Mouse (Mus musculus) ES-E14 (cell line): Measurements from ENCODE around the gene Stk11ip. TPM values are rescaled to one million over a fixed set of nuclear protein-coding genes. Genes with fewer than 3 reads are reported as not detected.

Source experiments
- DNase-seq: peaks from one replicate; pipeline ENCODE4 v3.0.0-alpha.2; 2013; ENCODE audit warnings: low read depth, low spot score
- H3K27ac ChIP-seq: 2 replicates; pipeline ENCODE4 v1.5.1; 2012; ENCODE audit warnings: low read depth, mild to moderate bottlenecking, low read length, moderate library complexity, mixed read lengths; ENCODE audit not compliant: poor library complexity, insufficient read depth, severe bottlenecking
- H3K36me3 ChIP-seq: 2 replicates; pipeline ENCODE4 v1.6.1; 2012; ENCODE audit warnings: mild to moderate bottlenecking, low read length, moderate library complexity, mixed read lengths; ENCODE audit not compliant: control insufficient read depth, poor library complexity, insufficient read depth, severe bottlenecking
- H3K4me1 ChIP-seq, 2 experiments: fragments of 150-350 bp in 1 of 2; sonication (generic) in 1 of 2; 2 replicates each; pipeline ENCODE4 v1.6.1; 2012; ENCODE audit warnings: low read length in 2 of 2, mild to moderate bottlenecking in 1 of 2, mixed read lengths in 1 of 2; ENCODE audit not compliant: control insufficient read depth in 2 of 2, insufficient read depth in 2 of 2, poor library complexity in 1 of 2
- H3K4me3 ChIP-seq, 2 experiments: fragments of 150-350 bp in 1 of 2; sonication (generic) in 1 of 2; 2 replicates each; pipeline ENCODE4 v1.5.1; 2012; ENCODE audit warnings: low read length in 2 of 2, low read depth in 1 of 2, mild to moderate bottlenecking in 1 of 2, mixed read lengths in 1 of 2; ENCODE audit not compliant: insufficient read depth in 1 of 2, poor library complexity in 1 of 2, severe bottlenecking in 1 of 2
- H3K9ac ChIP-seq: 2 replicates; pipeline ENCODE4 v1.6.1; 2012; ENCODE audit warnings: low read depth, mild to moderate bottlenecking, low read length, mixed read lengths; ENCODE audit not compliant: poor library complexity, insufficient read depth, severe bottlenecking
- H3K9me3 ChIP-seq: fragments of 150-350 bp; sonication (generic); 2 replicates; pipeline ENCODE4 v1.6.1; 2012; ENCODE audit warnings: low read depth, mild to moderate bottlenecking, low read length; ENCODE audit not compliant: control insufficient read depth, insufficient read depth
- CHD2 ChIP-seq: IDR thresholded peaks from 2 replicates; pipeline ENCODE4 v1.6.1; 2014; ENCODE audit warnings: mild to moderate bottlenecking, low read depth, low read length, inconsistent platforms
- HCFC1 ChIP-seq: IDR thresholded peaks from 2 replicates; pipeline ENCODE4 v1.6.1; 2012; ENCODE audit warnings: low read length, inconsistent platforms, borderline replicate concordance; ENCODE audit not compliant: insufficient read depth
- MAFK ChIP-seq: IDR thresholded peaks from 2 replicates; pipeline ENCODE4 v1.6.1; 2014; ENCODE audit warnings: mild to moderate bottlenecking, low read depth, low read length, inconsistent platforms; ENCODE audit not compliant: insufficient read depth
- ZC3H11A ChIP-seq: IDR thresholded peaks from 2 replicates; pipeline ENCODE4 v1.6.1; 2012; ENCODE audit warnings: low read depth, mild to moderate bottlenecking, inconsistent platforms, low read length, borderline replicate concordance
- ZNF384 ChIP-seq: IDR thresholded peaks from 2 replicates; pipeline ENCODE4 v1.6.1; 2012; ENCODE audit warnings: low read depth, low read length, inconsistent platforms
- in situ Hi-C, 2 experiments: fragments of 600-800 bp; cut with MboI; formaldehyde crosslinking; loops; one replicate each; pipeline ENCODE4 v1.15.1; 2025; ENCODE audit warnings: low sequenced_read_pairs in 2 of 2, inconsistent platforms in 1 of 2; ENCODE audit not compliant: unreplicated experiment in 2 of 2
- total RNA-seq: library from RNA; depleted of rRNA; stranded (reverse); fragments of 300-350 nt; gene quantifications from 2 replicates; pipeline ENCODE4 v1.2.3, GENCODE M21; 2012

Gene Stk11ip
- total RNA-seq, 1 experiment = 26.8 TPM

DNA sequence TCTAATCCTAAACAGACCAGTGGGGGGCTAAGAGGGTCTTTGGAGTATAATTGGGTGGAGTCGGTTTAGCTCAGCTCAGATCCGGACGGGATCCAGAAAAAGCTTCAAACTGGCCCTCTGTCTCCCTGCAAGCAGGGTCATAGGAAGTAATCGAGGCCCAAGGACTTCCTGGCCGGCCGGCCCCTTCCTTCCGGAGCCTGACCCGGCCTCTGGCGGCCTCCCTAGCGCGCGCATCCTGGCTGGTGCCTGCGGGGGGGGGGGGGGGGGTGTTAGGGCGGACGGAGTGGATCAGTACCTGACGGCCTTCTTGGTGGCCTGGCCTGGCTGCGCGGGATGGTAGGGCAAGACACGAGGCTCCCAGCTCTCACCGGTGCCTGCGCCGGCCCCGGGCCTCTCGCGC lies 42.8 kb upstream of the Stk11ip start:
- in situ Hi-C loops = no loop called here
- TF ChIP-seq MAFK (no peak), ZC3H11A (no peak), ZNF384 (no peak), CHD2 (no peak), HCFC1 (no peak)
- peak overlapping the region; percentile 63 to 84 for H3K4me3 ChIP-seq
- H3K36me3 ChIP-seq = peaks cover 27% of the 10 kb centered on the region
- no peaks in the 10 kb centered on the region for H3K9me3 ChIP-seq
- no peak overlapping the region for H3K27ac ChIP-seq
- peaks cover 4 to 8% of the 10 kb centered on the region in 2 experiments; a peak in 2 of 4 replicates for H3K4me1 ChIP-seq
- H3K9ac ChIP-seq = peak overlapping the region; percentile 83
- no peak for DNase-seq

DNA sequence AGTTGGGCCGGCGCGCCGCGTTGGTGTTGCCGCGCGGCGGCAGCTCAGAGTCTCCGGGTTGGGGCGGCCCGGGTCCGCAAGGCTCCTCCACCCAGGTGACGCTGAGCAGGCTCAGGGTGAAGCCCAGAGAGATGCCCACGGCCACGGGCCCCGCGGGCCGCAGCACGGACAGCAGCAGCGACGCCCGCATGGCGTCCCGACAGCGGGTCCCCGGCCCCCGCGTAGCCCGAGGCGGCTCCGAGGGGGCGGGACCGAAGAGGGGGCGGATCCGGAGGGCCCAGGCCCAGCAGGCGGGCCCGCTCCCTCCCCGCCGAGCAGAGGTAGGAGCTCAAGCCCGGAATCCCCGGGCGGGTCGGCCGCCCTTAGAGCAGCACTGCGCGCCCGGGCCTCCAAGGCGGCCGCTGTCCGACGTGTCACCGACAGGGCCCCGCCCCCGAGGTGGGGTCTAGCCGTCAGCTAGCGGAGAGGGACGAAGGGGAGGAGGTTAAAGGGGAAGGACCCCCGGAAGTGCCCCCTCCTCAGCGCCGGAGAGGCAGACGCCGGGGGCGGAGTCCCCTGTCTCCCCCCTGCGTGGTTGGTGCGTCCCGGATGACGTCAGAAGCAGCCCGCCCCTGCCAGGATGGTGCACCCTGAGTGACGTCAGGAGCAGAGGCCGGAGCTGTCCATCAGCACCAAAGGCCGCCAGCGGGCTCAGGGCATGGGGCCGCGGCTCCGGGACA lies 42.3 kb upstream of the Stk11ip start, which contains the start of the genes Chpf and Tmem198:
Chpf (minus strand) TSS at position 392 of the 719 bp plus-strand sequence.
Tmem198 (plus strand) TSS at position 617 of the 719 bp plus-strand sequence.
- H3K9ac ChIP-seq = peak within 1 kb of the TSS; percentile 83
- H3K4me3 ChIP-seq = peak within 1 kb of the TSS; percentile 63 to 84
- peaks cover 24% of the 10 kb centered on the region for H3K36me3 ChIP-seq
- in situ Hi-C loops = no loop called here
- peaks cover 4 to 8% of the 10 kb centered on the region in 2 experiments; a peak in 2 of 4 replicates for H3K4me1 ChIP-seq
- H3K27ac ChIP-seq = no peak within 1 kb of the TSS
- TF ChIP-seq MAFK = no peak
- no peak for TF ChIP-seq ZC3H11A
- TF ChIP-seq HCFC1 = no peak
- no peak for TF ChIP-seq ZNF384
- TF ChIP-seq CHD2 = no peak
- no peaks in the 10 kb centered on the region for H3K9me3 ChIP-seq
- DNase-seq = peak; percentile 94

DNA sequence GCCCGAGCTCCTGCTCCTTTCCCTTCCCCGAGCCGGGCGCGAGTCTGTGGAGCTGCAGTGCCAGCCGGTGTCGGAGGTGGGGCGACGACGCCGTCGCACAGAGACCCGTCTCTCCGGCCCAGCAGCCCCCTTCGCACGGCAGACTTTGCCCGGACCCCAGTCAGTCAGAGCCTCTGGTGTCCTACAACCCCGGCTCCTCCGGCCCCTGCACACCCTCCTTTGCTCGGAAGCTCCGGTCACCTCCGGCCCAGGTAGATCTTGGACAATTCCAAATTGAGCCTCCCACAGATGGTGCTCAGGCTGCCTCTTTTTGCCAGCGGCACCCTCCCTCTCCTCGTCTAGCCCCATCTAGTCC lies 41.7 kb upstream of the Stk11ip start:
- Histone ChIP-seq H3K4me1 (peaks cover 4 to 8% of the 10 kb centered on the region in 2 experiments; a peak in 2 of 4 replicates), H3K9ac (peak overlapping the region; percentile 36; the same call in 1 of the 2 replicates), H3K4me3 (peak overlapping the region; percentile 61 to 63), H3K36me3 (peaks cover 19% of the 10 kb centered on the region), H3K27ac (no peak overlapping the region), H3K9me3 (no peaks in the 10 kb centered on the region)
- in situ Hi-C loops = no loop called here
- TF ChIP-seq ZNF384 = no peak
- no peak for TF ChIP-seq ZC3H11A
- TF ChIP-seq CHD2 = no peak
- TF ChIP-seq MAFK = no peak
- no peak for TF ChIP-seq HCFC1
- DNase-seq = no peak

DNA sequence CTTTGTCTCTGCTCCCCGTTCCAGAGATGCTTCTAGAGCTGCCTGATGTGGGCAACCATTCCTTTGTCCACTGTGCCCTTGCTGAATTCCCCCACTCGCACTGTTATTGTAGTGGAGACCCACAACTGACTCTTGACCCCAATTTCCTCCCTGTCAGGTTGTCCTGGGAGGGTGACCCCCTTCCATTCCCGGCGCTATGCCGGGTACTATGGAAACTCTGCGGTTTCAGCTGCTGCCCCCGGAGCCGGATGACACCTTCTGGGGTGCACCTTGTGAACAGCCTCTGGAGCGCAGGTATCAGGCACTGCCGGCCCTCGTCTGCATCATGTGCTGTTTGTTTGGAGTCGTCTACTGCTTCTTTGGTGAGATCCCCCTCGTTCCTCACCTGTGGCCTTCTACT lies 41.3 kb upstream of the Stk11ip start:
- in situ Hi-C loops = no loop called here
- Histone ChIP-seq H3K4me1 (peaks cover 4 to 8% of the 10 kb centered on the region in 2 experiments; a peak in 2 of 4 replicates), H3K36me3 (peaks cover 15% of the 10 kb centered on the region), H3K9ac (no peak overlapping the region), H3K9me3 (no peaks in the 10 kb centered on the region), H3K4me3 (peak overlapping the region; percentile 61 to 63), H3K27ac (no peak overlapping the region)
- no peak for DNase-seq
- TF ChIP-seq HCFC1 (no peak), CHD2 (no peak), MAFK (no peak), ZC3H11A (no peak), ZNF384 (no peak)

DNA sequence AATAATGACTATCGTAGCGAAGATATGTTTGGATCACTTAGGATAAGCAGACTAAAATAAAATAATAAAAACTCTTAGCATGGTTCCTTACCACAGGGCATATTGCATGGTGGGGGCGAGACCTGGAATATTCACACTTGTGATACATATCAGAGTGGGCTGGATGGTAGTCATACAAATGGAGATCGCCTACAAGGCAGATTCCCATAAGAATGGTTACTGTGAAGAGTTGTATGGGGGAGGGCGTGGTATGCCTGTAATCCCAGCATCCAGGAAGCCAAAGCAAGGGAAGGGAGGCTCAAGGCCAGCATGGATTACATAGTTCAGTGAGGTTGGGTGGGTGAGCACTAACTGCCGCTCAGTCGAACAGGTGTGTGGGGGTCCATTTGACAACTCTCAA lies 40.6 kb upstream of the Stk11ip start:
- in situ Hi-C loops = no loop called here
- no peak for DNase-seq
- Histone ChIP-seq H3K4me1 (peaks cover 4 to 6% of the 10 kb centered on the region in 2 experiments; a peak in 2 of 4 replicates), H3K9ac (no peak overlapping the region), H3K9me3 (no peaks in the 10 kb centered on the region), H3K36me3 (peaks cover 8% of the 10 kb centered on the region), H3K27ac (no peak overlapping the region), H3K4me3 (no peak overlapping the region)
- TF ChIP-seq HCFC1 (no peak), MAFK (no peak)
